Mouse (Mus musculus) ES-E14 (cell line): ENCODE data around the gene Mtor.

ENCODE experiments used
- CHD2 ChIP-seq: IDR thresholded peaks from 2 replicates; pipeline ENCODE4 v1.6.1; 2014; ENCODE audit warnings: mild to moderate bottlenecking, low read depth, low read length, inconsistent platforms
- HCFC1 ChIP-seq: IDR thresholded peaks from 2 replicates; pipeline ENCODE4 v1.6.1; 2012; ENCODE audit warnings: low read length, inconsistent platforms, borderline replicate concordance; ENCODE audit not compliant: insufficient read depth
- ZC3H11A ChIP-seq: IDR thresholded peaks from 2 replicates; pipeline ENCODE4 v1.6.1; 2012; ENCODE audit warnings: low read depth, mild to moderate bottlenecking, inconsistent platforms, low read length, borderline replicate concordance
- ZNF384 ChIP-seq: IDR thresholded peaks from 2 replicates; pipeline ENCODE4 v1.6.1; 2012; ENCODE audit warnings: low read depth, low read length, inconsistent platforms

DNA sequence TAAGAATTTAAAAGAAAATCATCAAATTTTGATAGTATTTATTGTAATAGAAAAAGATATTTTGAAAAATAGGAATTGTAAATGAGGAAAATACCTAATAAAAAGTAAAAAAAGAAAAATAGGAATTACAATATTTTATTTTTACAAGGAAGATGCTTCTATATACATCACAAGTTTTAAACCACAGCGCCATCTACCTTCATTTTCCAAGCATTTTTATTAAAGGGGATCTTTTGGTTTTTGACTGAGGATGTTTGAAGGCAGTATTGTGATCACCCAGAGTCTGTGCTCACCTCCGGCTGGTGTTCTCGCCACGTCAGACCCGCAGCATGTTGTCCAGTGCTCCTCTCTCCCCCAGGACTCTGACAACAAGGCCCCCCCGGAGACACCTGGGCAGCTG lies 46.7 kb downstream of the Mtor start:
- TF ChIP-seq HCFC1 (no peak), ZNF384 (no peak), CHD2 (no peak), ZC3H11A (no peak)
